Mouse (Mus musculus): Measurements from ENCODE around the gene Spryd7.

- TF ChIP-seq EP300 (IDR thresholded peaks at IDR 0.05; ENCODE audit: low read depth) (no peak), CTCF (IDR thresholded peaks at IDR 0.05; ENCODE audit: low read depth) (no peak)
These were observed 12.7 kb upstream of the Spryd7 start for GRCm38 (mm10) chr14:61569344-61569743.
